Mouse (Mus musculus) layer of hippocampus, postnatal 25 days (tissue): Measurements from ENCODE around the gene Sox6. TPM values are rescaled to one million over a fixed set of nuclear protein-coding genes. Genes with fewer than 3 reads are reported as not detected.

Source experiments
- DNase-seq, 2 experiments: peaks; one replicate each; pipeline ENCODE4 v3.0.0; 2022; ENCODE audit warnings: mixed read lengths in 2 of 2, low spot score in 1 of 2; ENCODE audit errors: extremely low spot score in 1 of 2
- total RNA-seq, 2 experiments: library from RNA; stranded (reverse); gene quantifications; 2 replicates each; pipeline ENCODE4 v1.2.3; 2021

Sox6 gene
- total RNA-seq, 2 experiments from 2014 or later, result 23.8 to 32.4 TPM

GRCm38 (mm10) chr7:115988109-115988779 lies 50.4 kb downstream of the Sox6 start:
- DNase-seq, result no peak

GRCm38 (mm10) chr7:115985716-115986115 lies 52.9 kb downstream of the Sox6 start:
- DNase-seq, result no peak

- DNase-seq, result no peak
These were observed 54.5 kb downstream of the Sox6 start for GRCm38 (mm10) chr7:115984076-115984475.

GRCm38 (mm10) chr7:115979813-115980512 lies 58.6 kb downstream of the Sox6 start:
- DNase-seq, result no peak

GRCm38 (mm10) chr7:115974518-115974917 lies 64.1 kb downstream of the Sox6 start:
- DNase-seq, result no peak

GRCm38 (mm10) chr7:115967186-115967585 lies 71.4 kb downstream of the Sox6 start:
- no peak for DNase-seq

- DNase-seq, result peak in 1 of 2 experiments; percentile 20
These were observed 72.4 kb downstream of the Sox6 start for GRCm38 (mm10) chr7:115966181-115966580.

- no peak for DNase-seq
These were observed 85.5 kb downstream of the Sox6 start for GRCm38 (mm10) chr7:115953046-115953445.

GRCm38 (mm10) chr7:115952235-115952634 lies 86.4 kb downstream of the Sox6 start:
- DNase-seq, result no peak

GRCm38 (mm10) chr7:115951689-115952088 lies 86.9 kb downstream of the Sox6 start:
- no peak for DNase-seq

- DNase-seq, result no peak
These were observed 90.7 kb downstream of the Sox6 start for GRCm38 (mm10) chr7:115947916-115948315.

GRCm38 (mm10) chr7:115946559-115946958 lies 92.0 kb downstream of the Sox6 start:
- DNase-seq, result no peak

- no peak for DNase-seq
These were observed 93.1 kb downstream of the Sox6 start for GRCm38 (mm10) chr7:115945516-115945915.

GRCm38 (mm10) chr7:115944250-115944649 lies 94.3 kb downstream of the Sox6 start:
- DNase-seq, result no peak

- no peak for DNase-seq
These were observed 96.8 kb downstream of the Sox6 start for GRCm38 (mm10) chr7:115941766-115942165.

- no peak for DNase-seq
These were observed 99.3 kb downstream of the Sox6 start for GRCm38 (mm10) chr7:115939292-115939691.

GRCm38 (mm10) chr7:115936908-115937307 lies 101.7 kb downstream of the Sox6 start:
- no peak for DNase-seq

- no peak for DNase-seq
These were observed 123.3 kb downstream of the Sox6 start for GRCm38 (mm10) chr7:115915338-115915737.

- DNase-seq, result no peak
These were observed 128.3 kb downstream of the Sox6 start for GRCm38 (mm10) chr7:115910313-115910712.

- no peak for DNase-seq
These were observed 133.8 kb downstream of the Sox6 start for GRCm38 (mm10) chr7:115904798-115905207.

- DNase-seq, result no peak
These were observed 134.4 kb downstream of the Sox6 start for GRCm38 (mm10) chr7:115903931-115904797.
